37 mouse cellular contexts compared by ENCODE assay signal in the genomic region with DNA sequence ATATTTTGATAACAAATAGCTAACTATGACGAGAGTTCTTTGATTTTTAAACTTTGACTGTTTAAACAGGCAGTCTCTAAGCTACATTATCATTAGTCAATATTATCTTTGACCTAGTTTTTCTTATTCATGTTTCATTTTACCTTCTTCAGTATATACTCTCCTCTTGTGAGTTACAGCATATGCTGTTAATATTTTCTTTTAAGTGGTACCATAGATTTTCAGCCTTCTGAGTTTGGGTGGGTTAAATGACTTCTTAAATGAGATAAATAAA. TPM values are rescaled to one million over a fixed set of nuclear protein-coding genes. Genes with fewer than 3 reads are reported as not detected.
"Had no signal": no experiment of that assay in that cellular context is flagged by ENCODE, and none has a peak within 500 bp of the region (broad histone marks: within the 10 kb centered on the region; RNA-seq: fewer than 3 reads in every experiment).

No protein-coding gene starts in this region.

- H3K4me3 ChIP-seq: gastrocnemius, adult 2 months; heart, embryonic 10.5 days; heart, embryonic 12.5 days; hindbrain, embryonic 10.5 days; hindbrain, embryonic 12.5 days; layer of hippocampus, adult 2 months; left cerebral cortex, adult 2 months; limb, embryonic 10.5 days; limb, embryonic 12.5 days; liver, embryonic 13.5 days had no signal

- ATAC-seq: hindbrain, embryonic 16.5 days; inflammation-experienced regulatory T-cells, adult 6 months had no signal

- H3K4me2 ChIP-seq: heart, embryonic 12.5 days; hindbrain, embryonic 12.5 days; hindbrain, embryonic 14.5 days; limb, embryonic 12.5 days; liver, embryonic 13.5 days had no signal

- H3K9me3 ChIP-seq: heart, embryonic 10.5 days; heart, embryonic 12.5 days; hindbrain, embryonic 10.5 days; hindbrain, embryonic 12.5 days; limb, embryonic 10.5 days; limb, embryonic 12.5 days; liver, embryonic 13.5 days had no signal

- H3K4me1 ChIP-seq: heart, embryonic 10.5 days; heart, embryonic 12.5 days; hindbrain, embryonic 10.5 days; hindbrain, embryonic 12.5 days; limb, embryonic 10.5 days; limb, embryonic 12.5 days; liver, embryonic 13.5 days had no signal

- DNase-seq: gastrocnemius, adult 2 months; gastrocnemius, postnatal 10 days; gastrocnemius, postnatal 25 days; heart, adult 18-20 months; heart, postnatal 10 days; heart, postnatal 4 days; kidney, adult 18-20 months; kidney, adult 8-10 months; kidney, postnatal 10 days; kidney, postnatal 25 days; kidney, postnatal 4 days; liver; liver, embryonic 13.5 days had no signal

- H3K9ac ChIP-seq: heart, embryonic 12.5 days; hindbrain, embryonic 12.5 days; hindbrain, embryonic 14.5 days; limb, embryonic 12.5 days; liver, embryonic 13.5 days had no signal

- H3K36me3 ChIP-seq: heart, embryonic 10.5 days; heart, embryonic 12.5 days; hindbrain, embryonic 10.5 days; hindbrain, embryonic 12.5 days; limb, embryonic 10.5 days; limb, embryonic 12.5 days; liver, embryonic 13.5 days had no signal

- H3K27ac ChIP-seq: gastrocnemius, adult 2 months; heart, embryonic 10.5 days; hindbrain, embryonic 10.5 days; hindbrain, embryonic 12.5 days; hindbrain, embryonic 14.5 days; layer of hippocampus, adult 2 months; left cerebral cortex, adult 2 months; limb, embryonic 10.5 days; limb, embryonic 12.5 days; liver, embryonic 13.5 days had no signal

- H3K27me3 ChIP-seq: heart, embryonic 12.5 days; hindbrain, embryonic 12.5 days; limb, embryonic 12.5 days; liver, embryonic 13.5 days had no signal

RNA-seq across cellular contexts. Expression of a gene that starts 23.9 kb away (rescaled TPM):
- total RNA-seq: gastrocnemius, adult 2 months; granulocyte monocyte progenitor cell, adult 5-6 weeks; heart, adult 8-10 months; heart, postnatal 25 days; heart, postnatal 4 days; layer of hippocampus, adult 2 months; layer of hippocampus, postnatal 10 days; layer of hippocampus, postnatal 25 days; left cerebral cortex, adult 2 months; left cerebral cortex, postnatal 14 days; left cerebral cortex, postnatal 36 days had no signal
- polyA plus RNA-seq: frontal cortex, adult 2 months; heart, embryonic 10.5 days; heart, embryonic 12.5 days; hindbrain, embryonic 12.5 days; hindbrain, embryonic 14.5 days; hindbrain, embryonic 16.5 days; inflammation-experienced regulatory T-cells, adult 6 months; limb, embryonic 10.5 days; limb, embryonic 12.5 days had no signal

RNA-seq across cellular contexts. Expression of a gene that starts 32.2 kb away (rescaled TPM):
- total RNA-seq: gastrocnemius, adult 2 months; gastrocnemius, postnatal 10 days; gastrocnemius, postnatal 25 days; granulocyte monocyte progenitor cell, adult 5-6 weeks; heart, adult 18-20 months; heart, adult 8-10 months; heart, postnatal 10 days; heart, postnatal 25 days; heart, postnatal 4 days; layer of hippocampus, adult 2 months; layer of hippocampus, postnatal 10 days; layer of hippocampus, postnatal 25 days; left cerebral cortex, adult 2 months; left cerebral cortex, postnatal 14 days; left cerebral cortex, postnatal 36 days had no signal
- polyA plus RNA-seq: frontal cortex, adult 2 months; heart, embryonic 14.5 days; hindbrain, embryonic 10.5 days; hindbrain, embryonic 12.5 days; hindbrain, embryonic 14.5 days; hindbrain, embryonic 16.5 days; inflammation-experienced regulatory T-cells, adult 6 months; limb, embryonic 10.5 days; limb, embryonic 12.5 days had no signal

RNA-seq across cellular contexts. Expression of a gene that starts 51.2 kb away (rescaled TPM):
- total RNA-seq: gastrocnemius, adult 2 months; gastrocnemius, postnatal 10 days; gastrocnemius, postnatal 25 days; gastrocnemius, postnatal 4 days; granulocyte monocyte progenitor cell, adult 5-6 weeks; heart, adult 18-20 months; heart, adult 8-10 months; heart, postnatal 10 days; heart, postnatal 25 days; heart, postnatal 4 days; layer of hippocampus, adult 2 months; layer of hippocampus, postnatal 10 days; layer of hippocampus, postnatal 25 days; left cerebral cortex, adult 2 months; left cerebral cortex, postnatal 14 days; left cerebral cortex, postnatal 36 days had no signal
- polyA plus RNA-seq: frontal cortex, adult 2 months; heart, embryonic 10.5 days; heart, embryonic 12.5 days; heart, embryonic 14.5 days; heart, embryonic 16.5 days; hindbrain, embryonic 10.5 days; hindbrain, embryonic 12.5 days; hindbrain, embryonic 14.5 days; hindbrain, embryonic 16.5 days; inflammation-experienced regulatory T-cells, adult 6 months; kidney, embryonic 14.5 days; kidney, embryonic 16.5 days; limb, embryonic 10.5 days; limb, embryonic 12.5 days; liver, embryonic 13.5 days had no signal
